Mouse (Mus musculus) right cerebral cortex, postnatal 14 days (tissue): ENCODE results near the gene Gpank1.

Source experiments
- DNase-seq: peaks from one replicate; pipeline ENCODE4 v3.0.0; 2022

Gpank1 gene

DNA sequence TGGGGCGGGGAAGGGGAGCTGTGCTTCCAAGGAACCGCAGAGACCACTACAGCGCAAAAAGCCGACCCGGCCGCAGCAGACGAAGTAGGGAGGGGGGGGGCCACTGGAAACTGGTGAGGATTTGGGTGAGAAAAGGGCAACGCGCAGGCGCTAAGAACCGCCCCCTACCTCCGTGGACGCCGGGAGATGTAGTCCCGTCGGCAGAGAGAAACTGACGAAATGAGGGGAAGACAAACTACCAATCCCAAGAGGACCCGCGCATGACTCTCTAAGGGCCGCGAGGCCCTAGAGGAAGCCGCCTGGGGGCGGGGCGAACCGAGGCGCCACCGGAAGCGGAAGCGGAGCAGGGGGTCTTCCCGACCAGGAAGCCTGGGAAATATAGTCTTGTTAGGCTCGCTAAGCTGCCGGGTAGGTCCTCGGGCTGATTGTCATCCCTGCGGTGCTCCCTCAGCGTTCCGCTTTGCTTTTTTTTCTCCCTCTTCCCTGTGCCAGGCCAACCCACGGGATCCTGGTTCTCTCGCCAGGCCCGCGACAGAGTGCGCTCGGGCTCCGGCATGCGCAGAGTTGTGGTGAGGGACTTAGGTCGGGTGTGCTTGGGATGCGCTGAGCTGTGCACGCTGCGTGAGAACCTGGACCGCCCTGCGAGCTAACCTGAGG, at the start of gene Gpank1:
Gene Gpank1 (plus strand): TSS at position 313 of the 657 bp plus-strand sequence.
- DNase-seq: peak; percentile 96

DNA sequence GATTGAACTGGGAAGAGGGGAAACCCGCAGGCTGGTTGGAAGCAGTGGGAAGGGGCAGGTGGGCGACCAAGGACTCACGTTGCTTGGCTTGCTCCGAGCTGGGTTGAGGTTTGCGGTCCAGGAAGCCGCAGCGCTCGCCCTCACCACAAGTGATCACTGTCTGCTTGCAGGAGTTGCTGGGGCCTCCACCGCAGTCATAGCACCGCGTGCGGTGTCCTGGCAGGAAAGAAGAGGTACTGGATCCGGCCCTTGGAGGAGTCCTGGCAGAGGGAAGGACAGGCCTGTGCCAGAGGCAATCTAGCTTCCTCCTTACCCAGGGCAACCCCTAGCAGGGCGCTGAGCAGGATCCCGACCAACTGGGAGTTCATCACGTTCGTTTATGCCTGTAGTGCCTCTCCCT, 47.2 kb upstream of the Gpank1 start:
- no peak for DNase-seq

- no peak for DNase-seq
Measured at GRCm38 (mm10) chr17:35076507-35077176, 44.6 kb upstream of the Gpank1 start, which contains the start of gene Ly6g6e. TSS of gene Ly6g6e (plus strand) at chr17:35076902.

DNA sequence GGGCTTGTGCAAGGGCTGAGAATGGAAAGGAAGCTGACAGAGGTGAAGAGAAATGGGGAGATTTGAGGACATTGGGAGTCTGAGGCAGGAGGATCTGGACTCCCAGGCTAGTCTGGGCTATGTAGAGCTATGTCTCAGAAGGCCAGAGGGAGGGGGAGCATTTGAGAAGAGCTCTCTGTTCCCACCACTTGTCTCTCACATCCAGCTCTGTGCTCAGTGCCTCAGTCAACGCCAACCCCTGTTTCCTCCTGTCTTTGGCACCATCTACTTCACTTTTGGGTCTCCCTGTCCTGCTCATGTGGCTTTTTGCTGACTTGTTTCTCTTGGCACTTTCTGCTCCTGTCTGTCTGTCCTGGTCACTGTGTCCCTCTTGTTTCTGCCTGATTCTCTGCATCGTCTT, 44.0 kb upstream of the Gpank1 start:
- DNase-seq: no peak

- DNase-seq: no peak
Measured at GRCm38 (mm10) chr17:35077786-35078233, 43.4 kb upstream of the Gpank1 start, which contains the start of gene Ly6g6d. TSS of gene Ly6g6d (minus strand) at chr17:35078065.

GRCm38 (mm10) chr17:35079778-35080177, 41.5 kb upstream of the Gpank1 start:
- DNase-seq: no peak

DNA sequence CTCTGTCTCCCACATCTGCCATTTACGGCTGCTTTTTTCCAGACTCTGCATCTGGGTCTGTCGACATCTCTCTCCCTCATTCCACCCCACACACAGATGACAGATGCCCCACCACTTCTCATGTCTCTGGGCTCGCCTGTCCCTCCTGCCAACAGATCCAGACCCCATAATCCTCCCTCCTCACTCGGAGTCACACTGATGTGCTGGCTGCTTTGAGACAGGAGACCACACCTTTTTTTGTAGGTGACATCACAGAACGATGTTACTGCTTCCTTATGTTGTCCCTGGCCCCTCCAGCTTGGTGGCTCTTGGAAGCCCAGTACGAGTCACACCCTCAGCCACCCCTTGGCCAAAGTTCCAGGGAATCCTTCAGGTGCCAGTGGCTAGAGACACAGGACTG, 41.0 kb upstream of the Gpank1 start:
- DNase-seq: no peak

GRCm38 (mm10) chr17:35080710-35081109, 40.5 kb upstream of the Gpank1 start:
- DNase-seq: no peak

GRCm38 (mm10) chr17:35082841-35083576, 38.2 kb upstream of the Gpank1 start:
- no peak for DNase-seq

GRCm38 (mm10) chr17:35083929-35084497, 37.2 kb upstream of the Gpank1 start:
- DNase-seq: no peak

DNA sequence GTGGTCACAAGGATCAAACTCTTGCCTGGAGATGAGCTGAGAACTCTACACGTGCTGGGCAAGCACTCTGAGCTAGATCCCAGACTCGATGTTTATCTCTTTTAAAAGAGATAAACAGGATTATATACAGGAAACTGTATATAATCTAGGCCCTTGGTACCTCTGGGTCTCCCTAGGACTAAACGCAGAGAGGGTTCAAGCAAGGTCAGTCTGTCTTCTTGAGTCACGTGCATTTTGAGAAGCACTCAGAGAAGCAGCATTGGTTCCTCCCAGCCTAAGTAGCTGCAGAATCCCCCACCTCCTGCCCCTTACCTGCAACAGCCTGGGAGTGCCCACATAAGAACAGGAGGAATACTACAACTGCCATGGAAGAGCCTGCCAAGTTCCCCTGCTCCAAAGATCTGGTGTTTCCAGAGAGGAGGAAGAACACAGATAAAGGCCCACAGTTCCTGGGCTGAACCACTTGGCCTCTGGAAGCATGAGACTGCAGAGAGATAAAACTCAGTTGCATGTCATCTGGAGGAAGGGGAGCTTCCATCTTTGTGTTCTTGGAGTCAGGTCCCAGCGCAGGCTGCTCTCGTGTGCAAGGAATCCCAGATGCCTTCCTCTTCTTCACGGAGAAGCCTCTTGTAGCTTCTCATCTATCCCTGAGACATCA, 35.9 kb upstream of the Gpank1 start, which contains the start of gene Ly6g6f:
Gene Ly6g6f (minus strand): TSS at position 403 of the 658 bp plus-strand sequence.
- DNase-seq: no peak

- DNase-seq: no peak
Measured at GRCm38 (mm10) chr17:35088151-35088550, 33.1 kb upstream of the Gpank1 start.

DNA sequence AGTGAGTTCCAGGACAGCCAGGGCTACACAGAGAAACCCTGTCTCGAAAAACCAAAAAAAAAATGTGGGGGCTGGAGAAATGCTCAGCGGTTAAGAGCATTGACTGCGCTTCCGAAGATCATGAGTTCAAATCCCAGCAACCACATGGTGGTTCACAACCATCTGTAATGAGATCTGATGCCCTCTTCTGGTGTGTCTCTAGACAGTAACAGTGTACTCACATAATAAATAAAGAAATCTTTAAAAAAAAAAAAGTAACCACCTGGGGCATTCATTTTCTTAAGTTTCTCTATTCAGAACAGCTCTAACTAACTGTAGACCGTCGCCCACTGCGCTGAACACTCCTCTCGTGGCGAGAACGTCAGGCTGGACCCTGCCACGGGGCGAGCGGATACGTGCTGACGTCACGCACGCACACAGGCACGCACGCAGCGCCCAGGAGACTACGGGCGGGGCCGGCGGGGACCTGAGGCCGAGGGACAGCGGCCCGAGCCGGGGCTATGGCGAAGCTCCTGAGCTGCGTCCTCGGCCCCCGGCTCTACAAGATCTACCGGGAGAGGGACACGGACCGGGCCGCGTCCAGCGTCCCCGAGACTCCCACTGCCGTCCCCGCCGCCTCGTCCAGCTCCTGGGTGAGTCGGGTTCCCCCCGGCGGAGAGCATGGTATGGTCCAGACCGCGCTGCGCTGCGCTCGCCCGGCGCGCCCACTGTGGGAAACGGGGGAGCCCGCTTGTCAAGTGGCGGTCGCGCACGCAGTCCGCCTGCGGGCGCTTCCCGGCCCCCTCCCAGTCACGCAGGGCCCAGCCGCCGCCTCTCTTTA, 32.2 kb upstream of the Gpank1 start, which contains the start of gene Abhd16a:
Gene Abhd16a (plus strand): TSS at position 439 of the 820 bp plus-strand sequence.
- peak; percentile 93 for DNase-seq

DNA sequence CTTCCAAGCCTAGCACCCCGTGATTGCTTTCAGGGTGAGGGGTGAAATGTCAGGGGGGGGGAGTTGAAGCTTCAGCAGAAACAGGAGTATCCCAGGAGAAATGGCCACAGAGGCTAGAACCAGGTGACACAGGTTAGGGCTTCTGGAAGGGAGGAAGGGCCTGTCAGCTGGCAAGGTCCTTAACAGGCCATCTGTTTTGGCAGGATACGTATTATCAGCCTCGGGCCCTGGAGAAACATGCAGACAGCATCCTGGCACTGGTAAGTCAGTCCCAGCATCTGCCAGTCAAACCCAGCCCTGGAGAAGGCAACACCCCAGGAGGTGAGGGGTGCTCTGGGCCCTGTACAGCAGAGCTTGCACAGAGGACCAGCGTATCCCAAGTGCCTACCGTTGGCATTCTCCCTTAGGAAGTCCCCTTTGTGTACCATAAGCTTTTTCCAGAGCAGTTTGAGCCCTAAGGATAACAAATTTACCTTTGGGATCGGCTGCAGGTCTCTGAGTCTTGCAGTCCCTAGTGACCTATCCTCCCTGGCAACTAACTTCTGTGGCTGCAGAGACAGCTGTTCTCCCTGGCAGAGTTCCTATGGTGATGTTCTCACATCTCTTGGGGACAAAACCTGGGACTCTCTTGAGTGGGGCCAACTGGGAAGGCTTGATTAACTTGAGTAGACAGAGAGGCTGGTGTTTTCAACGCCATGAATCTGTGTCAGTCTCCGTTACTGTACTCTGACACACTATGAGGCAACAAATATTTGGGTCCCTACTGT, 30.9 kb upstream of the Gpank1 start:
- DNase-seq: no peak

DNA sequence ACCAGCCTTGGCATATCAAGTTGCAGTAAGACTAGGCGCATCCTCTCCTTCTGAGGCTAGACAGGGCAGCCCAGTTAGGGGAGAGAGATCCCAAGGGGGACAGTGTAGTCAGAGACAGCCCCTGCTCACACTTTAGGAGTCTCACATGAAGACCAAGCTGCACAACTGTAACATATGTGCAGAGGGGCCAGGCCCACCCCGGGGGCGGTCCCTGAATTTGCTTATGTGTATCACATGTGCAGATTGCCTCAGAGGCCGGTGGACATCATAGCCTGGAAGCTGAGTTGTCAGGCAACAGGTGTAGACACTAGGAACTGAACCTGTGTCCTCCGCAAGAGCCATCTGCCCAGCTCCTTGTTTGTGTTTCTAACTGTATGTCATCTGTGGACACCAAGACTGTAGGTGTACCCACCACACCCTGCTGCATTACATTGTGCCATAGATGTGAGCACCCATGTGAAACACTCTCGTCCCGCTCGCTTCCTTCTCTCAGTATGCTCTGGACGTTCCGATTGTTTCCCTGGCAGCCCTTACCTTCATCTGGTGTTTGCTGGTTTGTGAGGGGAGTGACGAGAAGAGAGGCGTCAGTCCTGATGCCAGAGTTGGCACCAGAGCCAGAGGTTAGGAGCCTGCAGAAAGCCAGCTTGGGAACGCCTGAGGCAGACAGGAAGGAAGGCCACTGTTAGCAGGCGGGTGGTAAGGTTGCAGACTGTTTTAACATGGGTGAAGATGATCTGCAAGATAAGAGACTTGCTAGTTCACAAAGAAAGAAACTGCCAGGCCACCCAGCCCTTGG, 28.7 kb upstream of the Gpank1 start:
- DNase-seq: no peak

GRCm38 (mm10) chr17:35094475-35095365, 26.5 kb upstream of the Gpank1 start:
- no peak for DNase-seq

- no peak for DNase-seq
Measured at GRCm38 (mm10) chr17:35096597-35096996, 24.7 kb upstream of the Gpank1 start.

DNA sequence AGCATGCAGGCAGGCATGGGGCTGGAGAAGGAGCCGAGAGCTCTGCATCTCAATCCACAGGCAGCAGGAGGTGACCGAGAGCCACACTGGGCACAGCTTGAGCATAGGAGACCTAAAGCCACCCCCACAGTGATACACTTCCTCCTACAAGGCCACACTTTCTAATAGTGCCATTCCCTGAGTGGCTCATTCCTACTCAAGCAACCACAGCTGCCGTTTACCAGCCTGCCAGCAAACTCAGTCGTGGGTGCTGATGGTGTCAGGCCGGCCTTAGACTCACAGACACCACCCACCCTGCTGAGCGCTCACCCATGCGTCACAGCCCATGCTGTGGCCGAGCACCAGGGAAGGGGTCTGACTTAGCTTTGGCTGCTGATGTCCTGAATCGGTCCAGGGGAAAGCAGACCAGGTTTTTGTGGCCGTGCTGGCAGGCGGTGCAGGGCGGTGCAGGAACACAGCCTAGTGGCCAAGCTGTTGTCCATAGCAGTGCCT, 24.0 kb upstream of the Gpank1 start:
- DNase-seq: peak; percentile 49
